Mouse (Mus musculus): ENCODE data around the gene Slk.
A peak's percentile ranks its signal among the peaks of the same experiment; 100 is the strongest.

Slk gene

DNA sequence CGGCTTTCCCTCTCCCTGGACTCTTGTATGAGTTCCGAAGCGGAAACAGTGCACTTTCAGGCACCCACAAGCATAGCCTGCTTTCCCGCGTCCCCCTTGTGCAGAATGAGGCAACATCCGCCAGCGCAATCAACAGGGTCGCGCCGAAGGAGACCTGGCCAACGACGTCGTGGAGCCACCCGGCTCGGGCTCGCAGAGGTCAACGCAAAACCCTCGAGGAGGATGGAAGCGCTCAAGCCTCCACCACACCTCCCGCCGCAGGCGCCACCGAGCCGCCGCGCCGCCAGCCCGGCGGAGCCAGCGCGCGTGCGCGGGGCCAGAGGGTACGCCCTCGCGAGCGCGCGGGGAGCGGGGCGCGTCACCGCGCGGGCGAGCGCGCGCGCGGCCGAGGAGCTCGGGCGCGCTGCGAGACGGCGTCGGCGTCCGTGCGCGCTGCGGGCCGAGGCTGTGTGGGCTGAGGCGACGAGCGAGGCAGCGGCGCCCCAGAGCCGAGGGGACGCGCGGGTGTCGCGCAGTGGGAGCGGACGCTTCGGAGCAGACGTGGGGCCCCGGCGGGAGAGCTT is at the start of gene Slk:
Slk (plus strand) TSS at position 454 of the 563 bp plus-strand sequence.
- peak; percentile 88 for DNase-seq

DNA sequence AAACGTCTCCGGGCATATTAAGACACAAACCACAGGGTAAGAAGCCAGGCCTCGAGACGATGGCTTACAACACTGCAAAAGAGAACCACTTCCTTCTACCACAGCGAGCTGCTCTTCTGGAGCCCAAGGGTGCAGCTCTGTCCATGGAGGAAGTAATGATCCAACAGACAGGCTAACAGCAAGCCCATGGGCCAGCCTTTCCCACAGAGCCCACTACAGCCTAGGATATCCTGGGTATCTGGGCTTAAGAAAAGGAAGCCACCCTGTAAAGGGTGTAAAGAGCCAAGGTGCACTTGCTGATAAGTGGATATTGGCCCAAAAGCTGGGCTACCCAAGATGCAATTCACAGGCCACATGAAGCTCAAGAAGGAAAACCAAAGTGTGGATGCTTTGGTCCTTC is 48.2 kb upstream of the Slk start:
- DNase-seq, result no peak

DNA sequence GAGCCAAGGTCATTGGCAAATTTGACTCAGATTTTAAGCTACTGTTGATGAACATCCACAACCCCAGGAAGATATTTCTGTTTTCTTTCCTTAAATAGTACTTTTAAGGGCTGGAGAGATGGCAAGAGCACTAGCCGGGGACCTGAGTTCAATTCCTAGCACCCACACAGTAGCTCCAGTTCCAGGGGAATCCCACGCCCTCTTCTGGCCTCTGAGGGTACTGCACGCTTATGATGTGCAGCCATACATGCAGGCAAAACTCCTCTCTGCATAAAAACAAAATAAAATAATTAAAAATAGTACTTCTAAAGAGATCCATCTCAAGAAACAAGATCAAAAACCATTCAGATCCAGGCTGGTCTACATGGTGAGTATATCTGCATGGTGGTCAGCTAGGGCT is 47.0 kb upstream of the Slk start:
- DNase-seq, result peak; percentile 19

DNA sequence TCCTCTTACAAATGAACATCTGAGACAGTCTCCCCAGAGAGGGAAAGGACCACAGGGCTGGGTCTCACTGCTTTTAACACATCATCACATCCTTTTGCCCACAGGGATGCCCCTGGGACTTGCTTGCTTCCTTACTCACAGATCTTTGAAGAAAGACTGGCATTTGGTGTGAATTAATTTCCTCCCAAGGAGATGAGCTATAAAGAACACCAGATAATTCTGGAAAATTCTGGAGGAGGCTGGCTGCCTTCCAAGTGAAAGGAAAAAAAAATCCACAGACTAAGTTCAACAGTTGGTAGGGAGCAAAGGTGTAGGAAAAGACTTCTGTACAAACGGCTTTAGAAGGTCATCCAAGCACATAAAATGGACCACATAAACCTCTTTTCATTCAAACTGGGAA is 45.3 kb upstream of the Slk start:
- no peak for DNase-seq

DNA sequence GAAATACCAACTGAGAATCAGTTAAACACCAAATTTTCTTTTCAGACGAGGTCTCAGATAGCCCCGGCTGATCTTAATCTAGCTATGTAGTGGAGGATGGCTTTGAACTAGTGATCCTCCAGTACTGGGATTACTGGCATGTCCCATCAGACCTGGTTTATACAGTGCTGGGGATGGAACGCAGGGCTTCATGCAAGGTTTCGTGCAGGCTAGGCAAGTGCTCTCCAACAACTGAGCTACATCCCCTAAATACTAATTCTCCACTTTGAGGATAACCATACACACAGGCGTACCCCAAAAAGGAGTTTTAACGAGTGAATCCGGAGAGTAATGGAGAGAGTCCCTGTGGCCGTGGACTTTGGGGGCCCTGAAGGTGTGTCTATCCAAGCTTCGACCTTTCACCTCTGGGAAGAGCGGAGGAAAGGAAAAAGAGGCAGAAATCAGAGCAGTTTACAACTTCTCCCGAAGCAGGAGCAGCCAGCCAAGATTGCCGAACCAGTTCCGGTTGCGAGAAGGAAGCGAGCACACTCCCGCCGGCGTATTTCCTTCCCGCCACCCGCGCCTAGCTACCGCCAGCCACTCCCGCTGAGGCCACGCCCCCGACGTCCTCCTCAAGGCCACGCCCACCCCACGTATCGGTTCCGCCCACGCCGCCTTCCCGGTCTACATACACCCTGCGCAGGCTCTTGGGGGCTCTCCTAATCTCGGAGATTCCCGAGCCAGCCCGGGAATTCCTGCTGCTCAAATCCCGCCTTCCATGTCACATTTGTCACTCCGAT is 42.8 kb upstream of the Slk start:
- DNase-seq, result peak; percentile 100

DNA sequence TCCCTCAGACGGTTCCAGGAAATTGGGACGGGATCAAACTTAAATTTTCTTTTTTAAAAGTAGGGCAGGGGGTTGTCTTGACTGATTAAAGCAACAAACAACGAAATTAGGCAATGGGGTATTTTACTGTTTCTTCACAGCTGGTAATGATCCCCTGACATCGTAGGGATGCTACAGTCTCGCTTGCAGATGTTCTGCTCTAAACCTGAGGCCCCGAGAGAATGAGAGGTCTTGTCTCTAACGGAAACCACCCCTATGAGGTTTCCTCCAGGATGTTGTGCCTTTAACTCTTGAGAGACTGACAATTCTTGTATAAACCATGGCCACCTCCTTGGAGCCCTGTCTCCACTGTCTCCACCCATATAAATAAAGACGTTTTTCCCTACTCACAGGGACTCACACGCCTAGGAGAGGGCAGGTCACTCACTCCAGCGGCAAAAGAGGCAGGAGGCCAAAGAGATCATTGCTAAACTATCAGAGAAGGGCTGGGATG is 42.1 kb upstream of the Slk start, which contains the start of gene Stn1:
Stn1 (minus strand) TSS at position 208 of the 493 bp plus-strand sequence.
- peak; percentile 53 for DNase-seq

DNA sequence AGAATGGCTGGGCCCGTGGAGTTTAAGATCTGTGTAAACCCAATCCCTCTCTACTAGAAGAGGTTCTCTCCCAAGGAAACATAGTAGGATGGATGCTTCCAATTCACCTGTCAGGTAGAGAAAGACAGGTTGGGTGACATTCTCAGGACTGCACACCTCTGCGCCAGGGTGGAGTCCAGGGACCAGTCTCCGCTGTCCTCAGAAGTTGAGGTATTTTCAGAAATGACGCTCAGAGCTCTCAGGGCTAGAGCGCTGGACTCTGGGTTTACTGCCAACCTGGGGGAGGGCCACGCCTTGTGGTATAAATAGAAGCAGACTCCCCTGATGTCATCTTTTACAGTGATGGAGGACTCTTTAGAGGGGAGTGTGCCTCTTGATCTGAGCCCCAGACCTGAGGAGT is 41.6 kb upstream of the Slk start:
- DNase-seq, result peak; percentile 65

DNA sequence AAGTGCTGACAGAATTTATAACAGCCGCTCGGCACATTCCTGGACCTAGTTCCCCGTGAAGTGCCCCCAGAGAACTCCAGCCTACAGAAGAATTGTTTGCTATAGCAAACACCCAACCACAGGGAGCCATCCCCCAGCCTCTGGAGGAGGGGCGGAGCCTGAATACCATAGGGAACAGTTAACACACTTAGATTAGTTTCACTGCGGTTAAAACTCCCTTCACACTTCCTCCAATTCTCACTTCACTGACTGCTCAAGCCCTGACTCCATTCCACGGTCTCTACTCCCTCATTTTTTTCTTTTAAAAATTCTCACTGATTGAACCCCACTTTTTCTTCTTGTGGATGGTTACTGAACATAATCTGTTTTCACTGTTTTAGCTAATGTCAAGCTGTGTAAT is 40.7 kb upstream of the Slk start:
- peak; percentile 69 for DNase-seq

DNA sequence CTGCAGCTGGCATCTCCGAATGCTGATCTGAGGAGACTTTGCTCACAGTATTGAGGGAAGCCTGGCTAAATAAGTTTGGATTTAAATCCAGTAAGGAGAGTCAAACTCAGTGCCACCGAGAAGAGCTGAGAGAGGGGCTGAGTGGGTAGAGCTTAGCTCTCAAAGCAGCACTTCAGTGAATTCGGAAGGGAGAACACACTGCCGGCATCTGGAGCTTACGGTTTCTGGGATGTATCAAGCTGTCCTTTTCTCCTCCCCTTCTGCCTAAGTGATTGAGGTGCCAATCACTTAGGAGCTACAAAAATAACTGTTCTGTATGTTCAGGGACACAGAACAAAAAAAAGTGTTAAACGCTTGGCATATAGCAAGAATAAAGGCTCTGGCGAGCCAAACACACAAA is 37.0 kb upstream of the Slk start:
- no peak for DNase-seq

DNA sequence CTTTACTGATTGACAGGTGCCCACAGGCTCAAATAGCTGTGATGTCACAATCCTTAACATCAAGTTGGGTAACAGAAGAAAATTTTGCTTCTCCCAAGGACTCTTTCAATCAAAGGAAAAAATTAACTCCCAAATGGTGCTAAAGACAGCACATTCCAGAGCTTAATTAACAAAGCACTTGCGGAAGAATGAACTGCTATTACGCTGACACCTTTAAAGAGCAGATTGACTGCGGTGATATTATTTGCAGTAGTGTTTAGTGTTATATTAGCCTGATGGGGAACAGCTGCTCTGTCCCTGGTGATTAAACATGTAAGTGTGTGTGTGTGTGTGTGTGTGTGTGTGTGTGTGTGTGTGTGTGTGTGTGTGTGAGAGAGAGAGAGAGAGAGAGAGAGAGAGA is 34.4 kb upstream of the Slk start:
- DNase-seq, result no peak

DNA sequence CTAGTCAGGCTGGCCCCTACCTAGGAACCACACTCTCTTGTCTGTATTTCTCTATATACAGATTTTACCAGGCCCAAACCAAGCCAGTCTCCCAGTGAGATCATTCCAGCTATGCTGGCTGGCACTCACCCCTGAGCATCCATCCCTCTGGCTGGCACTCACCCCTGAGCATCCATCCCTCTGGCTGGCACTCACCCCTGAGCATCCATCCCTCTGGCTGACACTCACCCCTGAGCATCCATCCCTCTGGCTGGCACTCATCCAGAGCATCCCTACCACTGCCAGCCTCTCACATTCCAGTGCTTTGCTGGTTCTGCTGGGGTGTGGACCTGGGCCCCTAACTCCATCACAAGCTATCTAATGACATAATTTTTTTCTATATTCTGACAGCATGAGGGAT is 34.0 kb upstream of the Slk start:
- DNase-seq, result no peak

DNA sequence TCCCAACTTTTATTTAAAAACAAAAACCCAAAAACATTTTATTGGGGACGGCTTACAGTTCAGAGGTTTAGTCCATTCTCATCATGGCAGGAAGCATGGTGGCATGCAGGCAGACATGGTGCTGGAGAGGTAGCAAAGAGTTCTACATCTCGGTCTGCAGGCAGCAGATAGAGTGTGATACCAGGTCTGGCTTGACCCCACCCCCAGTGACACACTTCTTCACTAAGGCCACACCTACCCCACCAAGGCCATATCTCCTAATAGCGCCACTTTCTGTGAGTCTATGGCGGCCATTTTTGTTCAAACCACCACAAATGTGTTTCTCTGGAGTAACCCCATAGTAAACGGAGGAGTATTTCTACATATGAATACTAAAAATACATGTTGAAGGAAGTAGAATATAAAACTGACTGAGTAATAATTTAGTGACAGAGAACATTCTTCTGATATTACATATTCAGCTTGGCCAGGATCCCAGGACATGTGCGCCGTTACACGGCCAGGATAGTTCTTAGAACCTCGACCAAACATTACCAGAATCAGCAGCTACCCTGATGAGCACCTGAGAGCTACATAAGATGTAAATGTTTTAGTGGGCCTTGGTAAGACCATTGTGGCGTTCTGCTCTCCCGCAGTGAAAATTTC is 30.9 kb upstream of the Slk start:
- DNase-seq, result no peak

DNA sequence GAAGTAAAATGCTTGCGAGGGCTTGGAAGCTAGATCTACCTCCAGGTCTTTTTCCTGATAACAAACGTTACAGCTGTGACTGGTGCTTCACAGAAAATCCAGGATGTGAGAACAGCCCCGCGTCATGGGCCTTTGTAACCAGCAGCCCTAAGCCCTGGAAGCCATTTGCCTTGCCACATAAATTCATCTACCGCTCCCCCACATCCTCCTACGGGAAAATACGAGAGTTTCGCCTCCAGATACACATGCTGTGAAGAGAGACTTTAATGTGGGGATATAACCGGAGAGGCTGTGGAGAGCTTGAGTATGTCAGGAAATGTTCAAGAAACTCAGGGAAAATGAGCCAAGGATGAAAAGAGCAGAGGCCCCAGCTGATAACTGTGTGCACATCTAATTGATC is 30.3 kb upstream of the Slk start:
- no peak for DNase-seq

DNA sequence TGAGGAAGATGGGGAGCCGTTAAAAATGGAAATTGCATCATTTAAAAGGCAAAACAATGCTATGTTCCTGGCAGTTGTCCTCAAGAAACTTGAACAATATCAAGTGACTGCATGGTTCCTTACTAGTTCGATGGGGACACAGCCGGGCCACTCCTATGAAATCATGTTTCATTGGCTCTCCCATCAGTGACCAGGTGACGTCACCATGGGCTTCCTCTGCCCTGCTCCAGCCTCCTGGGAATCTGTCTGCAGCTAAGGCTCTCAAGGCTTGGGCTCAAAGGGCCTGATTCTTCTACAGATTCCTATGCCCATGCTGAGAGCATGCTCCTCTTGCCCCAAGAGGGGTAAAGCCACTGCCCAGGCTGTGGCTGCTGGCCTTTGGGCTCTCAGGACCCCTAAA is 29.9 kb upstream of the Slk start:
- DNase-seq, result no peak

DNA sequence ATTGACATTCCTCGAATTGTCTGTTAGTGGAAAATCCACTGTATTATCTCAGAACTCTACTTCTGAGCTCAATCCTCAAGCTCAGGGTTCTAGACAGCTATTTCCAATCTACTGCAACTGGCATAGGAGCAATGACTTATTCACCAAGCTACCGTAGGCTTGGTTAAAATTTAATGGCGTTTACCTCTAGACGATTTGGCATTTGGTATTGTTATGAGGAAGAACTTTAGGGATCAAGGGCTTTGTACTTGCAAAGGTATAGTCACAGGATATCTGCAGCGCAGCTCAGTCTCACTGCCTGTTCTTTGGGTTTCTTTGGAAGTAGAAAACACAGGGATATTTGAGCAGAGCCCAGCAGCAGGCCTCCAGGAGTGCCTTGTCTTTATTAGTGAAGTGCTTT is 20.3 kb upstream of the Slk start:
- no peak for DNase-seq

DNA sequence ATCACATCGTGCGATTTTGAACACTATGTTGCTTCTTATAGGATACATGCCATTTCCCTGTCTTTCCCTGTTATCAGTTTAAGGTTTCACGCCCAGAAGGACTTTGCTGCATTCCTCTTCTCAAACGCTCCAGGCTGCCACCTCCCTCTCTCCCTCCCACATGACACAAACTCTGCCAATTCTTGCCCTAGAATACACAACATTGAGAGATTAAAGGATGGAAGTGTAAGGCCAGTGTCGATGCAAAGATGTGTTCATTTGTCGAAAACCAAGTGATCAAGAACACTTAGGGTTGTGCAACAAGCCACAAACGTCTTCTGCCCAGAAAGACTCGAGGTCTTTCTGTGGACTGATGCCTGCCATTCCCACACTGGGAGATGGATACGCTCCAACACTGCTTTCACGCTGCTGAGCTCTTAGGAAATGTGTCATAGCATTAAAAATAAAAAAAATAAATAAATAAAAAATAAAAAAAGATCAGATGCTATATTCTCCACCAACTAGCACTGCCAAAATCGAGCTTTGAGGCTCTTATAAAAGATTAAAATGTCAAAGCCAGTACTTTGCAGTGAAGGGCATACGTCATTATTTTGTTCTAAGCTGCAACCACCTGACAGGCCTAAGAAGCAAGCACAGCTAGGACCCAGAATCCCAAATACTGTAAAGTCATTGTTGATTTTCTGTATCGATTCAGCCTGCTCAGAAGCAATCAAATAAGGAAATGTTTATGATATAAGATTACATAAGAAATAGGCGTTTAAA is 19.5 kb upstream of the Slk start:
- DNase-seq, result peak; percentile 13

DNA sequence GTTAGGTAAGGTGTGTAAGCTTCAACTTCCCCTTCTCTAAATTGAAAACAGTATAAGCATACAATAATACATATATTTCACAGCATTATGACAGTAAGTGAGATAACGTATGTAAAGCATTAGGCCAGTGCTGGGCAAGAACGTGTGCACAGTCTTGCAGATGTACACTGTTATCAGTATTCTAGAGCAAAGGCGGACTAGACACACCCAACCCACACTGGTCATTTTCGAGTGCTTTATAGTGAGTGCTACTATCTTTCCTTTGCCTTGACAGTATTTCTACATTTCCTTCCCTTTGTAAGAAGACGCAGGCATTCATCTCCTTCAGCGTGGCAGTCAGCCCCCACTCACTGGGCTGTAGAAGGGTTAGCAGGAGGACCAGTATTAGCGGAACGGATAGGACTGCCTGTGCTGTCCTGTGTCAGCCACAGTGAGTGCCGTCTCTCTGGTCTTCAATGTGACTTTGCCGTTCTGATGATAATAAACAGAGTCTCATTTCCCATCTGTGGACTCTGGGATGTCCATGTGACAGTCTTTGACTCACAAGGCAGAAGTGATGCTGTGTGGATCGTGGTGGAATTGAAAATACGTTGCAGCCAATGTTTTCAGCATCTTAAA is 18.8 kb upstream of the Slk start:
- no peak for DNase-seq

DNA sequence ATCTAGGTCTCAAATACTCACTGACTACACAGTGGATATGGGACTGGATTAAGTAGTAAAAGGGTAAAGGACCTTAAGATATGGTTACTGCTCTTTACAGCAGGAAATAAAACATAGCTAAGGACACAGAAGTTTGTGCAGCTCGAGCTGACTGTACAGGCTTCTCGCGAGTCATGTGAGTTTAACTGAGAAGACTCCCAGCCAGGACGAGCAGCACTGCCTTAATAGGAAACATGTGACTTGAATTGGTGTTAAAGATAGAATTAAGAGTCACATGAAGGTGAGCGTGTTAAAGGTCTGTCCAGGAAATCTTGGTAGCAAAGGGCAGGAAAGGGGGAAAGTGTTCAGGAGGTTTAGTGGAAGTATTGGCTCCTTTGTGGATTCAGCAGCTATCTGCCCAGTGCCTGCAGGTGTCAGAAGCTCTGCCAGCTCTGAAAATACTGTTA is 17.5 kb upstream of the Slk start:
- DNase-seq, result no peak

DNA sequence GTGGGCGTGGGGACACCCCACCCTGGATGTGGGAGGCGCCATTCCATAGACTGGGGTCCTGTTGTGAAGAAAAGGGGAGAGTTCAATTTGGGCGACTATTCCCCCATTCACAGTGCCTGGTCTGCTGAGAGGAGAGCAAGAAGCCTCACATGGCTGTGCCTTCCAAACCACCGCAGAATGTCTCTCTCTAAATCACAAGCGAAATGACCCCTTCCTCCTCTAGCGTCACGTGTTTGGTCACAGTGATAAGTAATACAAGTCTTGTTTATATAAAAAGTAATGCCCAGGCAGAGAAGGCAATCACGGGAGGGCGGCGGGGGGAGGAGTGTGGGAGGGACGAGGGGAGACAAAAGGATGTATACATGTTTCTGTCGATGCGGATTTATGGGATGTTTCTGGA is 15.8 kb upstream of the Slk start:
- no peak for DNase-seq

DNA sequence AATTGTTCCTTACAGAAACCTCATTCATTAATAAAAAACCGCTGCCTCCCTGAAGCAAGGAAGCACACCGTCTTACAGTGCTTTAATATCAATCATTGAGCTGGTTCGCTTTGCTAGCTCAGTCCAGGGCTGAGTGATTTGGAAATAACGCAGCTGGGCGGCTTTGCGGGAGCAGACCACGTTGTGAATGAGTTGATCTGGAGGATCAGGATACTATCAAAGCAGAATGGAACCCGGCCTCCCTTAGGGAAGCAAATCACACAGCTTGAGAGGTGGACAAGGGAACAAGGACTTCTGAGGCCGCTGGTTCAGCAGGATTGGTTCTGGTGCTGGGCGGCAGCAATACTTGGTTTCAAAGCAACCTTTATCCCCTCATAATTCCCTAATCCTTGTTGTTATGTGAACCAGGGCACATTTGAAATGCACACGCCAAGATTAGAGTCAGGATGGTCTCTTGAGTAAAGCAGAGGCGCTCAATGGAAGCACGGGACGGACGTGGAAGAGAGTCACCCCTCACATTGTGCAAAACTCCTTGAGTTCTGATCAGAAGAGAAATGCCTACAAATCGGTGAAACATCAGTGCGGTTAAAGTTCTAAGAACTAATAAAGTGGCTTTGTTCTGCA is 14.3 kb upstream of the Slk start:
- DNase-seq, result peak; percentile 51

DNA sequence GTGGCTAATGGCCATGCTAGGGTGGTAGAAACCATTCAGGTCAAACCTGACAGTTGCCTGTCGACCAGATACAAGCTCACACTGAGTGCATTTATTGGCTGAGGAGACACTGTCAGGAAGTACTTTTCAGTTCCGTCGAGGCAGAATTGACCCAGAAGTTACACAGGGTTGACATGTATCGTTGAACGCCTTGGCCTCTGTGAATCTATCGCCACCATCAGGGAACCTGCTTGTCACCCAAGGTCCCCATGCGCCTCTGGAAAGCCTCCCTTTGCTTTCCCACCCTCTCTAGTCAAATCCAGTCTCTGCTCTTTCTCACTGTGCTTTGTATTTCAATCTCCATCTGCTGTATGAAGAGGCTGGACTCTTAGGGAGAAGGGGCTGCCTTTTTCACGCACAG is 13.5 kb upstream of the Slk start:
- DNase-seq, result no peak

DNA sequence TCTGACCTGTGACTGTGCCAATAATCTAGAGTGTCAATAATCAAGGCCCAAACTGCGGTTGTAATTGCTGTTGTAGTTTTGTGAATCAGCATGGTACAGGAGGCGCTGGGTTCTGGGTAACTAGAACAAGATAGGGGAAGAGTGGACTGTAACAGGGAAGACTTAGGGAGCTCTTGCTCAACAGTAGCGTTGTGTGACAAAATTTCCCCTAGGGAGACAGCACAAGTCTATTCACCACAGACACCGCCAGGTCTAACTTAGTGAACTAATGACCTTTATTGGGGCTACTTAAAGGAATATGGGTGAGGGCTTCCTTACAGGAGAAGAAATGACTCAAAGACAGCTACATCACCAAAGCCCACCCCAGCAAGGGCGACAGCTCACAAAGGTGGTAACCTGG is 9.4 kb upstream of the Slk start:
- DNase-seq, result no peak

All from lung, postnatal 10 days (tissue).